Mouse (Mus musculus) liver, embryonic 14.5 days (tissue): ENCODE measurements around the gene Klrb1b.

Source experiments
- CTCF ChIP-seq: IDR thresholded peaks from 2 replicates; pipeline ENCODE4 v1.5.1; 2016; ENCODE audit warnings: antibody characterized with exemption, low read depth, control low read depth
- EP300 ChIP-seq: IDR thresholded peaks from 2 replicates; pipeline ENCODE4 v1.6.1; 2016; ENCODE audit warnings: antibody characterized with exemption, low read depth

- TF ChIP-seq CTCF (no peak), EP300 (no peak)
Observed at GRCm38 (mm10) chr6:128789115-128789514, 37.0 kb downstream of the Klrb1b start, which contains the start of gene Klrb1c.
